In genomic region chr8:114684046-114684702, GRCm38 (mm10) we compare ENCODE assay signal across 12 mouse cellular contexts.
DNase-seq lines count a peak whose midpoint lies in the region; ATAC-seq and TF ChIP-seq lines count a peak whose summit lies in the region.
"Had no signal": no experiment of that assay in that cellular context is flagged by ENCODE, and none has a peak within 500 bp of the region (broad histone marks: within the 10 kb centered on the region; RNA-seq: fewer than 3 reads in every experiment).

No protein-coding gene starts in this region.

- no peak overlapping the region for H3K4me2 ChIP-seq in intestine, embryonic 14.5 days (ENCODE audit: low read length)
- H3K4me2 ChIP-seq in intestine, postnatal 0 days (replicated peaks; ENCODE audit: low read depth), result no peak overlapping the region
- H3K4me2 ChIP-seq in heart, embryonic 16.5 days (ENCODE audit: low read depth, low read length), result no peak overlapping the region
- H3K4me2 ChIP-seq: hindbrain, embryonic 12.5 days; limb, embryonic 12.5 days had no signal

- peaks cover 29% of the 10 kb centered on the region for H3K4me1 ChIP-seq in intestine, embryonic 14.5 days (replicated peaks; ENCODE audit: control insufficient read depth, insufficient read depth, low read length)
- no peaks in the 10 kb centered on the region for H3K4me1 ChIP-seq in intestine, postnatal 0 days (replicated peaks; ENCODE audit: control insufficient read depth, insufficient read depth, low read length)
- H3K4me1 ChIP-seq in heart, embryonic 16.5 days (ENCODE audit: control insufficient read depth, insufficient read depth, low read length), result no peaks in the 10 kb centered on the region
- H3K4me1 ChIP-seq: megakaryocyte, embryonic 14.5 days had no signal

- H3K36me3 ChIP-seq in intestine, embryonic 14.5 days (ENCODE audit: control insufficient read depth, insufficient read depth, low read length), result no peaks in the 10 kb centered on the region
- H3K36me3 ChIP-seq in intestine, postnatal 0 days (ENCODE audit: control insufficient read depth, insufficient read depth), result no peaks in the 10 kb centered on the region
- H3K36me3 ChIP-seq in heart, embryonic 16.5 days (ENCODE audit: control insufficient read depth, insufficient read depth), result no peaks in the 10 kb centered on the region
- H3K36me3 ChIP-seq: hindbrain, embryonic 12.5 days; limb, embryonic 12.5 days had no signal

- ATAC-seq in intestine, embryonic 14.5 days (replicated peaks; ENCODE audit: low FRiP score, low TSS enrichment, low read depth), result no peak
- no peak for ATAC-seq in intestine, postnatal 0 days
- no peak for ATAC-seq in heart, embryonic 16.5 days (replicated peaks; ENCODE audit: extremely low read depth, insufficient read depth, low FRiP score)

- no peaks in the 10 kb centered on the region for H3K27me3 ChIP-seq in intestine, embryonic 14.5 days (replicated peaks; ENCODE audit: control insufficient read depth, insufficient read depth, low read length)
- no peaks in the 10 kb centered on the region for H3K27me3 ChIP-seq in intestine, postnatal 0 days (replicated peaks; ENCODE audit: control insufficient read depth, insufficient read depth, low read length)
- no peaks in the 10 kb centered on the region for H3K27me3 ChIP-seq in heart, embryonic 16.5 days (ENCODE audit: control insufficient read depth, insufficient read depth, low read length)
- H3K27me3 ChIP-seq: hindbrain, embryonic 12.5 days; megakaryocyte, embryonic 14.5 days had no signal

- no peak overlapping the region for H3K4me3 ChIP-seq in intestine, embryonic 14.5 days (ENCODE audit: low read depth, low read length)
- H3K4me3 ChIP-seq in intestine, postnatal 0 days (ENCODE audit: low read depth, low read length), result no peak overlapping the region
- H3K4me3 ChIP-seq in heart, embryonic 16.5 days (ENCODE audit: low read length), result no peak overlapping the region
- H3K4me3 ChIP-seq: hindbrain, embryonic 12.5 days; limb, embryonic 12.5 days; megakaryocyte, embryonic 14.5 days had no signal

- no peaks in the 10 kb centered on the region for H3K9me3 ChIP-seq in intestine, embryonic 14.5 days (ENCODE audit: control insufficient read depth, low read length)
- no peaks in the 10 kb centered on the region for H3K9me3 ChIP-seq in intestine, postnatal 0 days (ENCODE audit: control insufficient read depth)
- no peaks in the 10 kb centered on the region for H3K9me3 ChIP-seq in heart, embryonic 16.5 days (replicated peaks; ENCODE audit: control insufficient read depth, low read length)
- H3K9me3 ChIP-seq: hindbrain, embryonic 12.5 days; limb, embryonic 12.5 days had no signal

- DNase-seq in intestine, embryonic 14.5 days (ENCODE audit: low spot score), result no peak
- DNase-seq in adipocyte (ENCODE audit: low spot score), result peak; percentile 18
- peak; percentile 52 for DNase-seq in lung, postnatal 25 days (ENCODE audit: low spot score)
- no peak for DNase-seq in thymus, postnatal 10 days (ENCODE audit: low spot score in 2 of 2)
- no peak for DNase-seq in retina, postnatal 1 day
- DNase-seq: embryo, embryonic 11 days; kidney, postnatal 10 days had no signal

- TF ChIP-seq CTCF in intestine, postnatal 0 days (IDR thresholded peaks at IDR 0.05; ENCODE audit: low read depth), result no peak

- no peak overlapping the region for H3K9ac ChIP-seq in intestine, embryonic 14.5 days (ENCODE audit: low read length)
- no peak overlapping the region for H3K9ac ChIP-seq in intestine, postnatal 0 days (ENCODE audit: low read depth, low read length)
- H3K9ac ChIP-seq in heart, embryonic 16.5 days (ENCODE audit: low read length), result no peak overlapping the region
- H3K9ac ChIP-seq: hindbrain, embryonic 12.5 days; limb, embryonic 12.5 days had no signal

- 50% methylated on average over 11 of the region's 11 CpGs for WGBS in intestine, embryonic 14.5 days
- WGBS in intestine, postnatal 0 days, result 64% methylated on average over 11 of the region's 11 CpGs
- WGBS in heart, embryonic 16.5 days, result 69% methylated on average over 11 of the region's 11 CpGs

- peak overlapping the region; percentile 58 for H3K27ac ChIP-seq in intestine, embryonic 14.5 days (ENCODE audit: low read depth)
- no peak overlapping the region for H3K27ac ChIP-seq in intestine, postnatal 0 days (ENCODE audit: low read depth, low read length)
- H3K27ac ChIP-seq in heart, embryonic 16.5 days (ENCODE audit: low read length), result peak overlapping the region; percentile 35; the same call in 1 of the 2 replicates
- H3K27ac ChIP-seq: hindbrain, embryonic 12.5 days; limb, embryonic 12.5 days had no signal

Comparison
In these comparisons a context has a peak if more than half of its experiments do, and no peak if none do; other contexts are left out.
1. DNase-seq: peak in adipocyte (single experiment) and lung, postnatal 25 days (single experiment); none in intestine, embryonic 14.5 days (single experiment), thymus, postnatal 10 days (0 of 2) and retina, postnatal 1 day (single experiment).